Mouse (Mus musculus): ENCODE results near the gene Ntf3. TPM values are rescaled to one million over a fixed set of nuclear protein-coding genes. Genes with fewer than 3 reads are reported as not detected.

The Ntf3 gene
- polyA plus RNA-seq, 1 experiment from 2014 or later: 1.4 TPM

DNA sequence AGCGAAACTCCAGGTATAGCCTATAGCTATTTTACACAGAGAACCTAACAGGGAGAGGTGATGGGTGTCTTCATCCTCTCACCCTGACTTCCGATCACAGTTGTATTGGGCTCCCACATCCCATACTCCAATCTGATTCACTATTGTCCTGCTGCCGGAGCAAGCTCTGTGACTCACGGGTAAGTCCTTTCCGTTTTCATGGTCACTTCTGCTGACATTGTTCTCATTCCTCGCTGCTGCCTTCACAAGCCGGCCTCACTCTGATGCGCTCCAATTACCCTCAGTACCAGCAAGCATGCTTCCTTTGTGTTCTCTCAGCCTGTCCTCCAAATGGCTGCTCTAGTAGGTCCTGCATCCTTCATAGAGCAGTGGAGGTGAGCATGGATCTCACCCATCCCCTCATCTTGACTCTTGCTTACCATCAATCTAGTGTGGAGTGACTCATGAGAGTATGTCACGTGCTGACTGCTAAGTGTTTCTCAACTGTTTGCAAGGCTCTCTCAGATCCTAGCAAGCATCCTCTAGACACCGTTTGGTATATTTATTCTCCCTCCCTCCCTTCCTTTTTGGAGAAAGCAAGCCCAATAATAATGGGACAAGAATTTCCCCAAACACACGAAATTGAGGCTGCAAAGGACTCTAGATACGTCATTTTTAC, 61.5 kb downstream of the Ntf3 start:
- no peak overlapping the region for H3K9ac ChIP-seq (replicated peaks; ENCODE audit: low read length)
- H3K4me2 ChIP-seq (ENCODE audit: low read length): no peak overlapping the region
- no peaks in the 10 kb centered on the region for H3K27me3 ChIP-seq (ENCODE audit: control insufficient read depth, insufficient read depth, low read length)
- DNase-seq (no peak), ATAC-seq (ENCODE audit: low FRiP score, low TSS enrichment) (no peak)
- no peak overlapping the region for H3K4me3 ChIP-seq (replicated peaks; ENCODE audit: low read depth, low read length)
- WGBS: 74% methylated on average over 12 of the region's 12 CpGs
- no peak overlapping the region for H3K27ac ChIP-seq (replicated peaks; ENCODE audit: low read depth, low read length)
- H3K9me3 ChIP-seq (ENCODE audit: control insufficient read depth, low read length): no peaks in the 10 kb centered on the region
- H3K36me3 ChIP-seq (ENCODE audit: control insufficient read depth, insufficient read depth, low read length): no peaks in the 10 kb centered on the region
- H3K4me1 ChIP-seq (ENCODE audit: control insufficient read depth, insufficient read depth, low read length): no peaks in the 10 kb centered on the region

DNA sequence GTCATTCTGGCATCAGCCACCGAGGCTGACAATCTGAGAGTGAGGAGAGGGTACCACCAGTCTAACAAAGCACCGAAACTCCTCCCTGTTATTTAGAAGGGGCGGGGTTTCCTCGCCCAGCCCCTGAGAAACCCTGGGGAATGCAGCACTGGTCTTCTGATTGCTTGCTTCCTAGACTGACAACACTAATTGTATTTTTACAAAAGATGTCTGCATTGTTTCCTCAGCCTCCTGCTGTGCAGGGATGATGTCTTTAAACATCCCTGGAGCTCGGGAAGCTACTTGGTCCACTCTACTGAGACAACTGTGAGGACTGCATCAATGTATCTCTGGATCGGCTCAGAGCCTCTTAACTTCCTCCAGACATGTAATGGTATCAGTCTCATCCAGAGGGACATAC, 64.1 kb downstream of the Ntf3 start:
- H3K9me3 ChIP-seq (ENCODE audit: control insufficient read depth, low read length): no peaks in the 10 kb centered on the region
- no peak overlapping the region for H3K4me2 ChIP-seq (ENCODE audit: low read length)
- DNase-seq: no peak
- 75% methylated on average over 6 of the region's 6 CpGs for WGBS
- no peak overlapping the region for H3K27ac ChIP-seq (replicated peaks; ENCODE audit: low read depth, low read length)
- H3K4me3 ChIP-seq (replicated peaks; ENCODE audit: low read depth, low read length): no peak overlapping the region
- no peak overlapping the region for H3K9ac ChIP-seq (replicated peaks; ENCODE audit: low read length)
- H3K36me3 ChIP-seq (ENCODE audit: control insufficient read depth, insufficient read depth, low read length): no peaks in the 10 kb centered on the region
- ATAC-seq (ENCODE audit: low FRiP score, low TSS enrichment): no peak
- H3K4me1 ChIP-seq (ENCODE audit: control insufficient read depth, insufficient read depth, low read length): no peaks in the 10 kb centered on the region
- no peaks in the 10 kb centered on the region for H3K27me3 ChIP-seq (ENCODE audit: control insufficient read depth, insufficient read depth, low read length)

DNA sequence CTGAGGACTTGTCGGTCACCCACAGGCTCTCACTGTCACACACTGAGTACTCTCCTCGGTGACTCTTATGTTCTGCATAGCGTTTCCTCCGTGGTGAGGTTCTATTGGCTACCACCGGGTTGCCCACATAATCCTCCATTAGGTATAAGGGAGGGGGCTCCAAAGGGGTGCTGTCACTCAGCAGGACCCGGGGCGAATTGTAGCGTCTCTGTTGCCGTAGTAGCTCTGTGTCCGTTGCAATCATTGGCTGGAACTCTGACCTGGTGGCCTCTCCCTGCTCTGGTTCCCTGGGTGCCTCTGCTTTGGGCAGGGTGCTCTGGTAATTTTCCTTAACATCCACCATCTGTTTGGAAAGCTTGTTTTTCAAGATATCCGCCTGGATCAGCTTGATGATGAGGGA, 64.7 kb downstream of the Ntf3 start:
- no peaks in the 10 kb centered on the region for H3K36me3 ChIP-seq (ENCODE audit: control insufficient read depth, insufficient read depth, low read length)
- WGBS: 88% methylated on average over 11 of the region's 11 CpGs

DNA sequence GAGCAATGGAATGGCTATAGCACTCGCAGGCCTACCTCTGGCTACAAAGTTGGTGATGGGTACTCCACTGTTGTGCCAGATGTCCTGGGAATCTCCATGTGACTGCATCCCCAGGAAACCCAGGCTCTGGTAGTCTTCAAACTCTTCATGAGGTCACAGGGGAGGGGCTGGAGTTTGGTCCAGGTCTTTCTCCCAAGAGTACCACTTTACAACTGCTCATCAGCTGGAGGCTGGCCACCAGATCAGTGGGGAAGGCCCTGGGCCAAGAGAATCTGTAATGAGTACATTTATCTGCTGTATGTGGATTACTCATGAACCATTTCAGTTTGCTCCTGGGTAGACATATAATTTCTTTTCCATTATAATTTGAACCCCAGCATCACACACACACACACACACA, 66.1 kb downstream of the Ntf3 start:
- no peak for ATAC-seq (ENCODE audit: low FRiP score, low TSS enrichment)
- Histone ChIP-seq H3K9ac (replicated peaks; ENCODE audit: low read length) (no peak overlapping the region), H3K9me3 (ENCODE audit: control insufficient read depth, low read length) (no peaks in the 10 kb centered on the region), H3K27me3 (ENCODE audit: control insufficient read depth, insufficient read depth, low read length) (no peaks in the 10 kb centered on the region), H3K4me1 (ENCODE audit: control insufficient read depth, insufficient read depth, low read length) (no peaks in the 10 kb centered on the region), H3K4me3 (replicated peaks; ENCODE audit: low read depth, low read length) (no peak overlapping the region), H3K36me3 (ENCODE audit: control insufficient read depth, insufficient read depth, low read length) (no peaks in the 10 kb centered on the region), H3K4me2 (ENCODE audit: low read length) (no peak overlapping the region), H3K27ac (replicated peaks; ENCODE audit: low read depth, low read length) (no peak overlapping the region)
- DNase-seq: no peak
- 100% methylated on average over 1 of the region's 1 CpGs for WGBS

More for the DNA sequence above, 64.7 kb downstream of the Ntf3 start:
- Histone ChIP-seq H3K9me3 (ENCODE audit: control insufficient read depth, low read length) (no peaks in the 10 kb centered on the region), H3K4me1 (ENCODE audit: control insufficient read depth, insufficient read depth, low read length) (no peaks in the 10 kb centered on the region), H3K4me3 (replicated peaks; ENCODE audit: low read depth, low read length) (no peak overlapping the region), H3K4me2 (ENCODE audit: low read length) (no peak overlapping the region), H3K9ac (replicated peaks; ENCODE audit: low read length) (no peak overlapping the region), H3K27ac (replicated peaks; ENCODE audit: low read depth, low read length) (no peak overlapping the region), H3K27me3 (ENCODE audit: control insufficient read depth, insufficient read depth, low read length) (no peaks in the 10 kb centered on the region)
- ATAC-seq (ENCODE audit: low FRiP score, low TSS enrichment) (no peak), DNase-seq (no peak)

DNA sequence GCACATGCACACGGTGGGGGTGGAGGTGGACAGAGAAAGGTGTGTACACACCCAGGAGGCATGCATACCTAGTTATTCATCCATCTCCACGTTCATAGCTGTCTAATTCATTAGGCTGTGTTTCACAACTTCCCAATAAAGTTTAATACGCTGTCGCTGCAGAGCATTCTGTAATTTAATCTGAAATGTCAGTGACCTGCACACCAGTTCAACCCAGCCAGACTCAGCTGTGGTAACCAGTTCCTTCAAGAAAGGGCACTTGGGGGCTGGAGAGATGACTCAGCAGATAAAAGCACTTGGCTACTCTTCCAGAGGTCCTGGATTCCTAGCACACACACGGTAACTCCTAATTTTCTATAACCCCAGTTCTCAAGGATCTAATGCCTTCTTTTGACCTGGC, 69.2 kb downstream of the Ntf3 start:
- WGBS: 94% methylated on average over 5 of the region's 5 CpGs
- Histone ChIP-seq H3K4me1 (ENCODE audit: control insufficient read depth, insufficient read depth, low read length) (no peaks in the 10 kb centered on the region), H3K27ac (replicated peaks; ENCODE audit: low read depth, low read length) (no peak overlapping the region), H3K9me3 (ENCODE audit: control insufficient read depth, low read length) (no peaks in the 10 kb centered on the region), H3K4me2 (ENCODE audit: low read length) (no peak overlapping the region), H3K4me3 (replicated peaks; ENCODE audit: low read depth, low read length) (no peak overlapping the region), H3K36me3 (ENCODE audit: control insufficient read depth, insufficient read depth, low read length) (no peaks in the 10 kb centered on the region), H3K27me3 (ENCODE audit: control insufficient read depth, insufficient read depth, low read length) (no peaks in the 10 kb centered on the region), H3K9ac (replicated peaks; ENCODE audit: low read length) (no peak overlapping the region)
- DNase-seq (no peak), ATAC-seq (ENCODE audit: low FRiP score, low TSS enrichment) (no peak)

DNA sequence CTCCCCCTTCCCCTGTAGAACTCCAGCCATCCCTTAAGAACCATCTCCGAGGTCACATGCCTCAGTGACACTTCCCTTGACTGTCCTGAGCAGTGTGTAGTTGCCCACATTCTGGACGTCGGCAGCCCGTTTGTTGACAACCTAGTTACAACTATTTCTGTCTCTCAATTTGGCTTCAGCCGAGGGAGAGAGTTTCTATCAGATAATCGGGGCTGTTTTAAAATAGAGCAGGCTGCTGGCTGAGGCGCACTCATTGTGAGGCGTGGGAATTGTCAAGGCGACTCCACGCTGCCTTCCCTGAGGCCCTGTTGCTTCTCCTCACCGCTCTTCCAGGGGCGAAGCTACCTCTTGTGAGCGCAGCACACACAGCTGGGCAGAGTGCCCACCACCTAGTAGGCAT, 70.6 kb downstream of the Ntf3 start:
- Histone ChIP-seq H3K27ac (replicated peaks; ENCODE audit: low read depth, low read length) (no peak overlapping the region), H3K27me3 (ENCODE audit: control insufficient read depth, insufficient read depth, low read length) (no peaks in the 10 kb centered on the region), H3K36me3 (ENCODE audit: control insufficient read depth, insufficient read depth, low read length) (no peaks in the 10 kb centered on the region), H3K9ac (replicated peaks; ENCODE audit: low read length) (no peak overlapping the region), H3K4me1 (ENCODE audit: control insufficient read depth, insufficient read depth, low read length) (no peaks in the 10 kb centered on the region), H3K9me3 (ENCODE audit: control insufficient read depth, low read length) (no peaks in the 10 kb centered on the region), H3K4me3 (replicated peaks; ENCODE audit: low read depth, low read length) (no peak overlapping the region), H3K4me2 (ENCODE audit: low read length) (no peak overlapping the region)
- WGBS: 80% methylated on average over 13 of the region's 13 CpGs
- no peak for ATAC-seq (ENCODE audit: low FRiP score, low TSS enrichment)
- no peak for DNase-seq

- Histone ChIP-seq H3K4me1 (ENCODE audit: control insufficient read depth, insufficient read depth, low read length) (no peaks in the 10 kb centered on the region), H3K27ac (replicated peaks; ENCODE audit: low read depth, low read length) (no peak overlapping the region), H3K9ac (replicated peaks; ENCODE audit: low read length) (no peak overlapping the region), H3K9me3 (ENCODE audit: control insufficient read depth, low read length) (no peaks in the 10 kb centered on the region), H3K4me3 (replicated peaks; ENCODE audit: low read depth, low read length) (no peak overlapping the region), H3K36me3 (ENCODE audit: control insufficient read depth, insufficient read depth, low read length) (no peaks in the 10 kb centered on the region), H3K4me2 (ENCODE audit: low read length) (no peak overlapping the region), H3K27me3 (ENCODE audit: control insufficient read depth, insufficient read depth, low read length) (no peaks in the 10 kb centered on the region)
- DNase-seq (no peak), ATAC-seq (ENCODE audit: low FRiP score, low TSS enrichment) (no peak)
- WGBS: 84% methylated on average over 6 of the region's 6 CpGs
Observed at GRCm38 (mm10) chr6:126095041-126095440, 71.7 kb downstream of the Ntf3 start.

- Histone ChIP-seq H3K4me2 (ENCODE audit: low read length) (no peak overlapping the region), H3K4me3 (replicated peaks; ENCODE audit: low read depth, low read length) (no peak overlapping the region), H3K27ac (replicated peaks; ENCODE audit: low read depth, low read length) (no peak overlapping the region), H3K27me3 (ENCODE audit: control insufficient read depth, insufficient read depth, low read length) (no peaks in the 10 kb centered on the region), H3K4me1 (ENCODE audit: control insufficient read depth, insufficient read depth, low read length) (no peaks in the 10 kb centered on the region), H3K36me3 (ENCODE audit: control insufficient read depth, insufficient read depth, low read length) (no peaks in the 10 kb centered on the region), H3K9me3 (ENCODE audit: control insufficient read depth, low read length) (no peaks in the 10 kb centered on the region), H3K9ac (replicated peaks; ENCODE audit: low read length) (no peak overlapping the region)
- WGBS: 76% methylated on average over 5 of the region's 5 CpGs
- DNase-seq: no peak
- ATAC-seq (ENCODE audit: low FRiP score, low TSS enrichment): no peak
Observed at GRCm38 (mm10) chr6:126092026-126092425, 74.7 kb downstream of the Ntf3 start.

- Histone ChIP-seq H3K4me1 (ENCODE audit: control insufficient read depth, insufficient read depth, low read length) (no peaks in the 10 kb centered on the region), H3K27me3 (ENCODE audit: control insufficient read depth, insufficient read depth, low read length) (no peaks in the 10 kb centered on the region), H3K36me3 (ENCODE audit: control insufficient read depth, insufficient read depth, low read length) (no peaks in the 10 kb centered on the region), H3K4me2 (ENCODE audit: low read length) (no peak overlapping the region), H3K9ac (replicated peaks; ENCODE audit: low read length) (no peak overlapping the region), H3K4me3 (replicated peaks; ENCODE audit: low read depth, low read length) (no peak overlapping the region), H3K27ac (replicated peaks; ENCODE audit: low read depth, low read length) (no peak overlapping the region), H3K9me3 (ENCODE audit: control insufficient read depth, low read length) (no peaks in the 10 kb centered on the region)
- no peak for ATAC-seq (ENCODE audit: low FRiP score, low TSS enrichment)
- WGBS: 94% methylated on average over 1 of the region's 1 CpGs
- no peak for DNase-seq
Observed at GRCm38 (mm10) chr6:126090063-126090462, 76.6 kb downstream of the Ntf3 start.

Measured in midbrain, embryonic 14.5 days (tissue).